Mouse (Mus musculus): ENCODE measurements around the gene Foxj3. TPM values are rescaled to one million over a fixed set of nuclear protein-coding genes. Genes with fewer than 3 reads are reported as not detected.

Gene Foxj3
- polyA plus RNA-seq, 1 experiment = not detected

DNA sequence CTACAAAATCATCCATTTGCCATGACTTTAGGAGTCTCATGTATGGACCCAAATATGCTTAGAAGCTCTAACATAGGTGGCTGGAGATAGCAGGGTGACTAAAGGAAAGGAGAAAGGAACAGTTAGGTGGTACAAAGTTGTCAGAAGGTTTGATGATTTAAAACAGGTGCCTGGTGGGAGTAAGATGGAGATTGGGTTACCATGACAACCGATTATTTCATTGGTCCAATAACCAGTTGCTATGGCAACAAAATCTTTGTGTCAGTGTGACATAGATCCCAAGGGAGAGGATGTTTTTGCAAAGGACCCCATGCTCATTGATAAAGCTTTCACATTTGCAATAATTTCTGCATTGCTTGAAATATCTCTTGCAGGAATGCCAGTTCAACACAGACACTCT, 12.8 kb upstream of the Foxj3 start:
- no peak overlapping the region for H3K27ac ChIP-seq (ENCODE audit: insufficient read depth, low read depth, low read length)
- H3K4me3 ChIP-seq (ENCODE audit: insufficient read depth, low read depth, low read length) = no peak overlapping the region
- 90% methylated on average over 1 of the region's 1 CpGs for WGBS
- no peak for TF ChIP-seq POLR2A (IDR thresholded peaks at IDR 0.05; ENCODE audit: insufficient read depth, low read depth, low read length)
- no peak for TF ChIP-seq CTCF (IDR thresholded peaks at IDR 0.05; ENCODE audit: insufficient read depth, low read depth, low read length)
- no peaks in the 10 kb centered on the region for H3K4me1 ChIP-seq (ENCODE audit: control insufficient read depth, insufficient read depth, low read length)

- Histone ChIP-seq H3K27ac (ENCODE audit: insufficient read depth, low read depth, low read length) (no peak overlapping the region), H3K4me3 (ENCODE audit: insufficient read depth, low read depth, low read length) (no peak overlapping the region), H3K4me1 (ENCODE audit: control insufficient read depth, insufficient read depth, low read length) (no peaks in the 10 kb centered on the region)
- TF ChIP-seq CTCF (IDR thresholded peaks at IDR 0.05; ENCODE audit: insufficient read depth, low read depth, low read length) (no peak), POLR2A (IDR thresholded peaks at IDR 0.05; ENCODE audit: insufficient read depth, low read depth, low read length) (no peak)
- WGBS = 86% methylated on average over 2 of the region's 2 CpGs
Observed at GRCm38 (mm10) chr4:119524466-119524865, 12.3 kb upstream of the Foxj3 start.

DNA sequence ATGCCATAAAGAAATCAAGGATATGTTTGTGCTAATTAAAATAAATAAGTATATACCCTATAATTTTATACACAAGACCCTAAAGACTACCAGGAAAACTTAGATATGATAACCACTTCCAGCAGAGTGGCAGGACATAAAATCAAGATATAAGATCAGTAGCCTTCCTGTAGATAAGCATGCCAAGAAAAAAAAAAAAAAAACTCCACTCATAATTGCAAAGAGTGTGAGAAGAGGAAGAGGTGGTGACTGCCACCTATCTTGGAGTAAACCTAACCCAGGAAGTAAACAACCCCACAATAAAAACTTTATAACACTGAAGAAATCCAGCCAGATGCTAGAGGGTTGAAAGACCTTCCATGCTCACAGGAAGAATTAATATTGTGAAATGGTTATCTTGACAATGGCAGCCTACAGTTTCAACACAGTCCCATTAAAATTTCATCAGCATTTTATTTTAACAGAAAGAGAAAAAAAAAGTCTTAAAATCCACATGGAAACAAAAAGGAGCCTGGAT, 10.4 kb upstream of the Foxj3 start:
- no peak for TF ChIP-seq POLR2A (IDR thresholded peaks at IDR 0.05; ENCODE audit: insufficient read depth, low read depth, low read length)
- TF ChIP-seq CTCF (IDR thresholded peaks at IDR 0.05; ENCODE audit: insufficient read depth, low read depth, low read length) = no peak
- H3K4me1 ChIP-seq (ENCODE audit: control insufficient read depth, insufficient read depth, low read length) = no peaks in the 10 kb centered on the region
- no peak overlapping the region for H3K27ac ChIP-seq (ENCODE audit: insufficient read depth, low read depth, low read length)
- H3K4me3 ChIP-seq (ENCODE audit: insufficient read depth, low read depth, low read length) = no peak overlapping the region

DNA sequence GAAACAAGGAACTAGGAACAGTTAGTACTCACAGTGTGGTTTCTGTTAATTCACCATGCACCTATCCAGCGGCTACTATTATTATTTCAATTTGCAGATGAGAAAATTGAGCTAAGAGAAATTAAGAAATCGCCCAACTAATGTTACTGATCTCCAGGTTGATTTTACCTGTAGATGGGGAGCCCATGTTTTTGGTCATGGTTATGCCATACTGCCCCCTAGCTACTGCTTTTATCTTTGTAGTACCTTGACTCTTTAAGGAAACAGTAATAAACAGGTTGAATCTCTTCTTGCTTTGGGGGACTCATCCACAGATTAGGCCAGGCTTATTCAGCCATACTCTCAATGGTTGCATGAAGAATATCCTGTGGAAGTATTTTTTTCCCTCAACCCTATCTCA, 5.0 kb upstream of the Foxj3 start:
- TF ChIP-seq CTCF (IDR thresholded peaks at IDR 0.05; ENCODE audit: insufficient read depth, low read depth, low read length) (no peak), POLR2A (IDR thresholded peaks at IDR 0.05; ENCODE audit: insufficient read depth, low read depth, low read length) (no peak)
- no peak overlapping the region for H3K4me3 ChIP-seq (ENCODE audit: insufficient read depth, low read depth, low read length)
- WGBS = 76% methylated on average over 2 of the region's 2 CpGs
- no peaks in the 10 kb centered on the region for H3K4me1 ChIP-seq (ENCODE audit: control insufficient read depth, insufficient read depth, low read length)
- no peak overlapping the region for H3K27ac ChIP-seq (ENCODE audit: insufficient read depth, low read depth, low read length)

DNA sequence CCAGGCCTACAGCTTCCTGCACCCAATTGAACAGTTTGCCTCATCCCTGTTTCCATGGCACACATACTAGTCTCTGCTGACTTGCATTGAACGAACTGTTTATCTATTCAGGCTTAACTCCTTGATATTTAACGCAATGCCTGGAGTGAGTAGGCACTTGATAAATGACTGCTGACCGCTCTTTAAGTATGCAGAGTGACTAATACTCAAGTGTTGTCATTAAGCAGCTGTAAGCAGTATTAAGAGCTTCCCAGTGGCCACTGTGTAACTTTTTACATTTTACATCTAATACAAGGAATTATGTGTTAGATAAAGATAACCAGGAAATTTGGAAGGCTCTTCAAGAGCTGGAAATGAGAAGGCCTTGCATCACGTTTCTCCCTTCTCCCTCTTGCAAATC, 1.7 kb upstream of the Foxj3 start:
- Histone ChIP-seq H3K4me3 (ENCODE audit: insufficient read depth, low read depth, low read length) (no peak overlapping the region), H3K27ac (ENCODE audit: insufficient read depth, low read depth, low read length) (no peak overlapping the region), H3K4me1 (ENCODE audit: control insufficient read depth, insufficient read depth, low read length) (no peaks in the 10 kb centered on the region)
- 64% methylated on average over 4 of the region's 4 CpGs for WGBS
- TF ChIP-seq CTCF (IDR thresholded peaks at IDR 0.05; ENCODE audit: insufficient read depth, low read depth, low read length) = no peak
- no peak for TF ChIP-seq POLR2A (IDR thresholded peaks at IDR 0.05; ENCODE audit: insufficient read depth, low read depth, low read length)

- no peak overlapping the region for H3K27ac ChIP-seq (ENCODE audit: insufficient read depth, low read depth, low read length)
- H3K4me1 ChIP-seq (ENCODE audit: control insufficient read depth, insufficient read depth, low read length) = no peaks in the 10 kb centered on the region
- H3K4me3 ChIP-seq (ENCODE audit: insufficient read depth, low read depth, low read length) = no peak overlapping the region
- WGBS = 88% methylated on average over 4 of the region's 4 CpGs
- TF ChIP-seq POLR2A (IDR thresholded peaks at IDR 0.05; ENCODE audit: insufficient read depth, low read depth, low read length) (no peak), CTCF (IDR thresholded peaks at IDR 0.05; ENCODE audit: insufficient read depth, low read depth, low read length) (no peak)
Observed at GRCm38 (mm10) chr4:119537436-119537835, 632 bp downstream of the Foxj3 start.

DNA sequence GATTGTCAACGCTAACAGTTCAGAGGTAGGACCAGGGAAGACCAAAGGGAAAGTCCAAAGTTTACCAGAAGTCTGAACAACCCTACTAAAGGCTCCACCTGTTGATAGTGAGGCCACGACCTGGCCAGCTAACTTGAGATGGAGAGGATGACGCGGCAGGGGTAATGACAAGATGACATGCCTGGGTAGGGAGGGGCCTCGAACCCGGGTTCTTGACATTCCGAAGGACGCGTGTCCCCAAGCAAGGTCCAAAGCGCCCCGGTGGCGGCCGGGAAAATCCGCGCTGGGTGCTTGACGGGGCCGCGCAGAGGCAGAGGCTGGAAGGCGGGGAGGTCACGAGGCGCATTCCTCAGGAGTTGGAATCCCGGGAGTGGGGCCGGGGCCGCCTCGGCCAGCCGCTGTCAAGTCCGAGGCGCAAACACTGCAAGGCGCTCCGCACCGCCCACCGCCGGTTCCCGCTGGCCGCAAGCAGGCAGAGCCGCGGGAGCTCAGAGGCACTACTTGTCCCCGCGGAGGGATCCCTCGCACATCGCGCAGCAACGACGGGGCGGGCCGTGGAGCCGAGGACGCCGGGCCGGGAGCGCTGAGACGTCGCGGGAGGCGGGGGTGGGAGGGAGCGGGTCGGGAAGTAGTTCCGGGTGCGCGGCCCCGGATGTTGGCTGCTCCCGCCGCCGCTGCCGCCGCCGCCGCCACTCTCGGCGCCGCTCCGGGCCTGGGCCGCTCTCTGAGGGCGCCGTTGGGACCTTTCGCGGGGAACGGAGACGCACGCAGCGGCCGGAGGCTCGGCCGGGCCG, 2.4 kb downstream of the Foxj3 start, which contains the start of gene Frg2f1:
Frg2f1 (minus strand) TSS at position 499 of the 794 bp plus-strand sequence.
- no peaks in the 10 kb centered on the region for H3K4me1 ChIP-seq (ENCODE audit: control insufficient read depth, insufficient read depth, low read length)
- H3K4me3 ChIP-seq (ENCODE audit: insufficient read depth, low read depth, low read length) = peak within 1 kb of the TSS; percentile 100
- TF ChIP-seq POLR2A (IDR thresholded peaks at IDR 0.05; ENCODE audit: insufficient read depth, low read depth, low read length) (0 out of 2 replicates have a peak, but pooled peaks have one; percentile 31), CTCF (IDR thresholded peaks at IDR 0.05; ENCODE audit: insufficient read depth, low read depth, low read length) (no peak)
- WGBS = under 1% methylated on average over 85 of the region's 85 CpGs
- H3K27ac ChIP-seq (ENCODE audit: insufficient read depth, low read depth, low read length) = peak within 1 kb of the TSS; percentile 98

DNA sequence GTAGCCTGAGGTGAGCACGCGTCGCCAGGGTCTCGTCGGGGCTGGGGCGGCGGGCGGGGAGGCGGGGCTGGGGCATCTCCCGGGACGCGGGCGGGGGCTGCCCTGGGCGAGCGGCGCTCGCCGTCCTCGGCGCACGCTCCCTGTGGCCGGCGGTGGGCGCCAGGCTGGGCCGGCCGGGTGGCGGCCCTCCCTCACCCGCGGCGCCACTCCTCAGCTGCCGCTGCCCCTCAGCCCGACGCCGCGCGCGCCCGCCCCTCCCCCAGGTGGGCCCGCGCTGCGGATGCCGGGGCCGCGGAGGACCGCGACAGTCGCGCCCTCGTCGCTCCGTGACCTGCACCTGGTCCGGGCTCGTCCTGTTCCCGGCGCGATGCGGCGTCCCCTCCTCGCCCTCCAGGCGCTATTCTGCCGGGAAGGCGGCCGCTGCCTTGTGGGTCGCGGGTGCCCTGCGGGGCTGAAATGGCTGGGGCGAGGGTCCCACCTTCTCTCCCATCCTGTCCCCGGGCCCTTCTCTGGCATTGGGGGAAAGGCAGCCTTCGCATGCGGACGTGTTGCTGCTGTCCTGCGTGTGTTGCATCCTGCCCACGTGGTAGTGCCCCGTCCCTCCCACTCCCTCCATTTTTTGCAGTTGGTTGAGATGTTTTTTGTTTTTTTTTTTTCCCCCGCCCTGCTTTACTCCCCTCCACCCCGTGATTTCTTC, 3.2 kb downstream of the Foxj3 start:
- Histone ChIP-seq H3K4me3 (ENCODE audit: insufficient read depth, low read depth, low read length) (peak overlapping the region; percentile 100), H3K27ac (ENCODE audit: insufficient read depth, low read depth, low read length) (peak overlapping the region; percentile 90), H3K4me1 (ENCODE audit: control insufficient read depth, insufficient read depth, low read length) (no peaks in the 10 kb centered on the region)
- under 1% methylated on average over 75 of the region's 76 CpGs for WGBS
- TF ChIP-seq POLR2A (IDR thresholded peaks at IDR 0.05; ENCODE audit: insufficient read depth, low read depth, low read length) = no peak

- TF ChIP-seq POLR2A (IDR thresholded peaks at IDR 0.05; ENCODE audit: insufficient read depth, low read depth, low read length) (no peak), CTCF (IDR thresholded peaks at IDR 0.05; ENCODE audit: insufficient read depth, low read depth, low read length) (no peak)
- WGBS = 2% methylated on average over 10 of the region's 10 CpGs
- Histone ChIP-seq H3K27ac (ENCODE audit: insufficient read depth, low read depth, low read length) (no peak overlapping the region), H3K4me1 (ENCODE audit: control insufficient read depth, insufficient read depth, low read length) (no peaks in the 10 kb centered on the region), H3K4me3 (ENCODE audit: insufficient read depth, low read depth, low read length) (peak overlapping the region; percentile 100)
Observed at GRCm38 (mm10) chr4:119540533-119540890, 3.7 kb downstream of the Foxj3 start.
